Mouse (Mus musculus) liver, embryonic 14.5 days (tissue): ENCODE data around the gene Gkap1.

Experiments used
- CTCF ChIP-seq: IDR thresholded peaks from 2 replicates; pipeline ENCODE4 v1.5.1; 2016; ENCODE audit warnings: antibody characterized with exemption, low read depth, control low read depth
- EP300 ChIP-seq: IDR thresholded peaks from 2 replicates; pipeline ENCODE4 v1.6.1; 2016; ENCODE audit warnings: antibody characterized with exemption, low read depth

- TF ChIP-seq CTCF (no peak), EP300 (no peak)
These were observed 20.1 kb upstream of the Gkap1 start for GRCm38 (mm10) chr13:58295582-58295981.
